Mouse (Mus musculus) embryonic facial prominence, embryonic 15.5 days (tissue): ENCODE measurements around the gene Fam129c. TPM values are rescaled to one million over a fixed set of nuclear protein-coding genes. Genes with fewer than 3 reads are reported as not detected.

ENCODE experiments used
- ATAC-seq: fragments of 200-750 bp; cut with Nextera tagmentation; 2 replicates; pipeline ENCODE4 v1.8.0; 2017; ENCODE audit warnings: low read depth, moderate TSS enrichment; ENCODE audit not compliant: insufficient number of reproducible peaks, low FRiP score, low TSS enrichment
- H3K27ac ChIP-seq: fragments of 300-500 bp; sonication (generic); replicated peaks from 2 replicates; pipeline ENCODE4 v1.5.1; 2015; ENCODE audit warnings: mild to moderate bottlenecking, inconsistent platforms
- H3K27me3 ChIP-seq: fragments of 300-500 bp; sonication (generic); 2 replicates; pipeline ENCODE4 v1.6.1; 2015; ENCODE audit warnings: inconsistent platforms
- H3K36me3 ChIP-seq: fragments of 300-500 bp; sonication (generic); 2 replicates; pipeline ENCODE4 v1.6.1; 2015; ENCODE audit warnings: mild to moderate bottlenecking, inconsistent platforms
- H3K4me1 ChIP-seq: fragments of 300-500 bp; sonication (generic); 2 replicates; pipeline ENCODE4 v1.6.1; 2015; ENCODE audit warnings: inconsistent platforms
- H3K4me2 ChIP-seq: fragments of 300-500 bp; sonication (generic); replicated peaks from 2 replicates; pipeline ENCODE4 v1.6.1; 2015; ENCODE audit warnings: mild to moderate bottlenecking, inconsistent platforms
- H3K4me3 ChIP-seq: fragments of 300-500 bp; sonication (generic); replicated peaks from 2 replicates; pipeline ENCODE4 v1.5.1; 2015; ENCODE audit warnings: mild to moderate bottlenecking, inconsistent platforms
- H3K9ac ChIP-seq: fragments of 300-500 bp; sonication (generic); 2 replicates; pipeline ENCODE4 v1.6.1; 2015; ENCODE audit warnings: inconsistent platforms
- H3K9me3 ChIP-seq: fragments of 300-500 bp; sonication (generic); replicated peaks from 2 replicates; pipeline ENCODE4 v1.6.1; 2016; ENCODE audit warnings: inconsistent platforms
- WGBS: fragments of 180-500 bp; shearing (Covaris S2); methylation state at CpG from one replicate; pipeline ENCODE4 v1.1.7; 2015; 5-methylcytosine and 5-hydroxymethylcytosine counted together
- polyA plus RNA-seq: library from polyadenylated mRNA; unstranded; fragments of >200 nt; fragmentation: Nextera tagmentation; extraction: Ambion mirVana; gene quantifications from 2 replicates; pipeline ENCODE4 v1.2.1, GENCODE M21; 2015

The Fam129c gene
- polyA plus RNA-seq, 1 experiment from 2014 or later: 4.7 TPM

- no peak for ATAC-seq
- 86% methylated on average over 4 of the region's 4 CpGs for WGBS
- Histone ChIP-seq H3K27me3 (peaks cover 44% of the 10 kb centered on the region), H3K4me1 (peaks cover 19% of the 10 kb centered on the region), H3K4me3 (no peak overlapping the region), H3K4me2 (no peak overlapping the region), H3K36me3 (no peaks in the 10 kb centered on the region), H3K27ac (no peak overlapping the region), H3K9ac (no peak overlapping the region), H3K9me3 (0 out of 2 replicates have a peak, but pooled peaks cover 5% of the 10 kb centered on the region)
Observed at GRCm38 (mm10) chr8:71563992-71564391, 33.5 kb upstream of the Fam129c start.

GRCm38 (mm10) chr8:71566501-71566900 lies 30.9 kb upstream of the Fam129c start, which contains the start of gene Nxnl1:
Nxnl1 (minus strand) TSS chr8:71566601.
- Histone ChIP-seq H3K4me3 (no peak within 1 kb of the TSS), H3K27ac (no peak within 1 kb of the TSS), H3K4me1 (peaks cover 30% of the 10 kb centered on the region), H3K4me2 (no peak within 1 kb of the TSS), H3K36me3 (no peaks in the 10 kb centered on the region), H3K9me3 (0 out of 2 replicates have a peak, but pooled peaks cover 5% of the 10 kb centered on the region), H3K9ac (no peak within 1 kb of the TSS), H3K27me3 (peaks cover 21% of the 10 kb centered on the region)
- ATAC-seq: no peak
- 55% methylated on average over 3 of the region's 3 CpGs for WGBS

GRCm38 (mm10) chr8:71567587-71567986 lies 29.9 kb upstream of the Fam129c start:
- no peak overlapping the region for H3K27ac ChIP-seq
- H3K4me1 ChIP-seq: peaks cover 29% of the 10 kb centered on the region
- 75% methylated on average over 7 of the region's 7 CpGs for WGBS
- ATAC-seq: no peak
- peaks cover 10% of the 10 kb centered on the region for H3K27me3 ChIP-seq
- H3K4me2 ChIP-seq: no peak overlapping the region
- H3K9ac ChIP-seq: no peak overlapping the region
- H3K4me3 ChIP-seq: no peak overlapping the region
- H3K36me3 ChIP-seq: no peaks in the 10 kb centered on the region
- 0 out of 2 replicates have a peak, but pooled peaks cover 5% of the 10 kb centered on the region for H3K9me3 ChIP-seq

GRCm38 (mm10) chr8:71568387-71568937 lies 29.0 kb upstream of the Fam129c start, which contains the start of gene Slc27a1:
Slc27a1 (plus strand) TSS chr8:71568882.
- ATAC-seq: no peak
- Histone ChIP-seq H3K36me3 (no peaks in the 10 kb centered on the region), H3K27me3 (0 out of 2 replicates have a peak, but pooled peaks cover 3% of the 10 kb centered on the region), H3K9ac (peak within 1 kb of the TSS; percentile 39), H3K4me1 (peaks cover 27% of the 10 kb centered on the region), H3K27ac (peak within 1 kb of the TSS; percentile 93), H3K4me2 (peak within 1 kb of the TSS; percentile 85), H3K9me3 (0 out of 2 replicates have a peak, but pooled peaks cover 5% of the 10 kb centered on the region), H3K4me3 (peak within 1 kb of the TSS; percentile 64)
- WGBS: 10% methylated on average over 13 of the region's 13 CpGs

GRCm38 (mm10) chr8:71568941-71569340 lies 28.5 kb upstream of the Fam129c start:
- H3K9me3 ChIP-seq: 0 out of 2 replicates have a peak, but pooled peaks cover 5% of the 10 kb centered on the region
- H3K4me1 ChIP-seq: peaks cover 27% of the 10 kb centered on the region
- ATAC-seq: no peak
- peak overlapping the region; percentile 93 for H3K27ac ChIP-seq
- 0 out of 2 replicates have a peak, but pooled peaks cover 3% of the 10 kb centered on the region for H3K27me3 ChIP-seq
- 15% methylated on average over 6 of the region's 6 CpGs for WGBS
- H3K4me2 ChIP-seq: peak overlapping the region; percentile 85
- peak overlapping the region; percentile 39; the same call in 1 of the 2 replicates for H3K9ac ChIP-seq
- no peaks in the 10 kb centered on the region for H3K36me3 ChIP-seq
- peak overlapping the region; percentile 64 for H3K4me3 ChIP-seq

- Histone ChIP-seq H3K4me3 (peak overlapping the region; percentile 64), H3K27me3 (0 out of 2 replicates have a peak, but pooled peaks cover 3% of the 10 kb centered on the region), H3K4me1 (peaks cover 33% of the 10 kb centered on the region), H3K27ac (peak overlapping the region; percentile 93), H3K9me3 (no peaks in the 10 kb centered on the region), H3K9ac (peak overlapping the region; percentile 39), H3K4me2 (peak overlapping the region; percentile 85), H3K36me3 (no peaks in the 10 kb centered on the region)
- under 1% methylated on average over 51 of the region's 51 CpGs for WGBS
- ATAC-seq: peak; percentile 81
Observed at GRCm38 (mm10) chr8:71569366-71570290, 27.8 kb upstream of the Fam129c start.

- H3K9ac ChIP-seq: peak overlapping the region; percentile 42
- H3K27me3 ChIP-seq: 0 out of 2 replicates have a peak, but pooled peaks cover 3% of the 10 kb centered on the region
- H3K9me3 ChIP-seq: no peaks in the 10 kb centered on the region
- peak overlapping the region; percentile 93 for H3K27ac ChIP-seq
- H3K4me1 ChIP-seq: peaks cover 33% of the 10 kb centered on the region
- under 1% methylated on average over 41 of the region's 41 CpGs for WGBS
- ATAC-seq: peak; percentile 91
- H3K4me3 ChIP-seq: peak overlapping the region; percentile 64
- H3K4me2 ChIP-seq: peak overlapping the region; percentile 85
- no peaks in the 10 kb centered on the region for H3K36me3 ChIP-seq
Observed at GRCm38 (mm10) chr8:71570291-71570954, 27.0 kb upstream of the Fam129c start.

GRCm38 (mm10) chr8:71572077-71572476 lies 25.4 kb upstream of the Fam129c start:
- peaks cover 33% of the 10 kb centered on the region for H3K4me1 ChIP-seq
- H3K27ac ChIP-seq: no peak overlapping the region
- no peak overlapping the region for H3K9ac ChIP-seq
- 83% methylated on average over 2 of the region's 2 CpGs for WGBS
- H3K4me3 ChIP-seq: no peak overlapping the region
- H3K27me3 ChIP-seq: 0 out of 2 replicates have a peak, but pooled peaks cover 3% of the 10 kb centered on the region
- no peak overlapping the region for H3K4me2 ChIP-seq
- no peaks in the 10 kb centered on the region for H3K9me3 ChIP-seq
- ATAC-seq: no peak
- H3K36me3 ChIP-seq: no peaks in the 10 kb centered on the region

GRCm38 (mm10) chr8:71572847-71573633 lies 24.4 kb upstream of the Fam129c start:
- Histone ChIP-seq H3K27ac (peak overlapping the region; percentile 14; the same call in 1 of the 2 replicates), H3K4me1 (peaks cover 33% of the 10 kb centered on the region), H3K4me2 (0 out of 2 replicates have a peak overlapping the region, but pooled peaks have one; percentile 6), H3K27me3 (no peaks in the 10 kb centered on the region), H3K36me3 (no peaks in the 10 kb centered on the region), H3K9me3 (no peaks in the 10 kb centered on the region), H3K4me3 (no peak overlapping the region), H3K9ac (no peak overlapping the region)
- 62% methylated on average over 9 of the region's 9 CpGs for WGBS
- no peak for ATAC-seq

- H3K9ac ChIP-seq: no peak overlapping the region
- H3K27me3 ChIP-seq: no peaks in the 10 kb centered on the region
- H3K4me1 ChIP-seq: peaks cover 23% of the 10 kb centered on the region
- no peaks in the 10 kb centered on the region for H3K36me3 ChIP-seq
- WGBS: 58% methylated on average over 7 of the region's 7 CpGs
- no peak overlapping the region for H3K27ac ChIP-seq
- no peak overlapping the region for H3K4me3 ChIP-seq
- H3K9me3 ChIP-seq: no peaks in the 10 kb centered on the region
- H3K4me2 ChIP-seq: no peak overlapping the region
- no peak for ATAC-seq
Observed at GRCm38 (mm10) chr8:71574426-71574825, 23.0 kb upstream of the Fam129c start.
